Mouse (Mus musculus) B cell, adult 62 days (primary cell): ENCODE data around the gene Olfr635. TPM values are rescaled to one million over a fixed set of nuclear protein-coding genes. Genes with fewer than 3 reads are reported as not detected.

Source experiments
- total RNA-seq: library from RNA; stranded (reverse); gene quantifications from 4 replicates; pipeline ENCODE4 v1.2.4, GENCODE M21; 2023

Gene Olfr635
- not detected in 4 replicates for total RNA-seq

GRCm38 (mm10) chr7:103970852-103971251 lies at the start of gene Olfr635:
Gene Olfr635 (plus strand): TSS chr7:103971152.

GRCm38 (mm10) chr7:103928525-103928924 lies 42.4 kb upstream of the Olfr635 start, which contains the start of gene Olfr631:
Gene Olfr631 (plus strand): TSS chr7:103928825.

GRCm38 (mm10) chr7:103934264-103934663 lies 36.7 kb upstream of the Olfr635 start, which contains the start of gene Olfr632:
Gene Olfr632 (plus strand): TSS chr7:103934347.

GRCm38 (mm10) chr7:103944137-103944536 lies 26.8 kb upstream of the Olfr635 start, which contains the start of gene Olfr633:
Gene Olfr633 (plus strand): TSS chr7:103944437.

GRCm38 (mm10) chr7:103998446-103998845 lies 27.5 kb downstream of the Olfr635 start, which contains the start of gene Olfr638:
Gene Olfr638 (plus strand): TSS chr7:103998746.

GRCm38 (mm10) chr7:104017203-104017602 lies 46.3 kb downstream of the Olfr635 start, which contains the start of gene Olfr639:
Gene Olfr639 (minus strand): TSS chr7:104017303.

GRCm38 (mm10) chr7:104025473-104025872 lies 54.5 kb downstream of the Olfr635 start, which contains the start of gene Olfr640:
Gene Olfr640 (minus strand): TSS chr7:104025573.

GRCm38 (mm10) chr7:104035145-104035544 lies 64.2 kb downstream of the Olfr635 start, which contains the start of gene Olfr641:
Gene Olfr641 (plus strand): TSS chr7:104035445.

Other genes with a start within 250 kb of the Olfr635 start
- gene Olfr628, start 240.8 kb upstream of the Olfr635 start, total RNA-seq = not detected in 4 replicates
- gene Olfr629, start 226.2 kb upstream of the Olfr635 start, total RNA-seq = not detected in 4 replicates
- gene Olfr630, start 213.8 kb upstream of the Olfr635 start, total RNA-seq = not detected in 4 replicates
- gene Olfr69, start 199.6 kb upstream of the Olfr635 start, total RNA-seq = not detected in 4 replicates
- not detected in 4 replicates for gene Olfr68, start 191.5 kb upstream of the Olfr635 start, total RNA-seq
- not detected in 4 replicates for gene Olfr67, start 179.3 kb upstream of the Olfr635 start, total RNA-seq
- gene Hbb-bt, start 157.2 kb upstream of the Olfr635 start, total RNA-seq = 4.4 to 21.0 TPM (median 14.7 TPM) in 4 replicates
- gene Hbb-bs, start 143.1 kb upstream of the Olfr635 start, total RNA-seq = 43.8 to 120 TPM (median 71.7 TPM) in 4 replicates
- not detected in 4 replicates for gene Hbb-bh2, start 130.6 kb upstream of the Olfr635 start, total RNA-seq
- not detected in 4 replicates for gene Hbb-bh1, start 128.0 kb upstream of the Olfr635 start, total RNA-seq
- not detected in 4 replicates for gene Hbb-y, start 117.9 kb upstream of the Olfr635 start, total RNA-seq
- not detected in 4 replicates for gene Olfr66, start 84.9 kb upstream of the Olfr635 start, total RNA-seq
- gene Olfr64, start 76.7 kb upstream of the Olfr635 start, total RNA-seq = not detected in 4 replicates
- gene Olfr65, start 67.7 kb upstream of the Olfr635 start, total RNA-seq = not detected in 4 replicates
- gene Olfr631, start 42.3 kb upstream of the Olfr635 start, total RNA-seq = not detected in 4 replicates
- gene Olfr632, start 36.8 kb upstream of the Olfr635 start, total RNA-seq = not detected in 4 replicates
- not detected in 4 replicates for gene Olfr633, start 26.7 kb upstream of the Olfr635 start, total RNA-seq
- not detected in 4 replicates for gene Olfr638, start 27.6 kb downstream of the Olfr635 start, total RNA-seq
- 0.28 TPM in 1 of 4 replicates, not detected in the others for gene Olfr639, start 46.2 kb downstream of the Olfr635 start, total RNA-seq
- gene Olfr640, start 54.4 kb downstream of the Olfr635 start, total RNA-seq = not detected in 4 replicates
- gene Olfr641, start 64.3 kb downstream of the Olfr635 start, total RNA-seq = not detected in 4 replicates
- not detected in 4 replicates for gene Olfr642, start 81.5 kb downstream of the Olfr635 start, total RNA-seq
- not detected in 4 replicates for gene 4930516K23Rik, start 90.3 kb downstream of the Olfr635 start, total RNA-seq
- not detected in 4 replicates for gene Olfr644, start 100.7 kb downstream of the Olfr635 start, total RNA-seq
- gene Olfr645, start 114.3 kb downstream of the Olfr635 start, total RNA-seq = not detected in 4 replicates
- gene Olfr646, start 133.7 kb downstream of the Olfr635 start, total RNA-seq = 0.30 to 0.49 TPM (median 0.42 TPM) in 4 replicates
- not detected in 4 replicates for gene Ubqln5, start 158.7 kb downstream of the Olfr635 start, total RNA-seq
- gene Olfr643, start 166.3 kb downstream of the Olfr635 start, total RNA-seq = not detected in 4 replicates
- gene Ubqln3, start 172.1 kb downstream of the Olfr635 start, total RNA-seq = not detected in 4 replicates
- gene Ubqlnl, start 179.4 kb downstream of the Olfr635 start, total RNA-seq = not detected in 4 replicates
- not detected in 4 replicates for gene Olfm5, start 193.7 kb downstream of the Olfr635 start, total RNA-seq
- gene Olfr648, start 212.2 kb downstream of the Olfr635 start, total RNA-seq = not detected in 4 replicates
- gene Olfr649, start 224.8 kb downstream of the Olfr635 start, total RNA-seq = not detected in 4 replicates
- 0.45 to 0.60 TPM (median 0.47 TPM) in 4 replicates for gene Trim6, start 247.6 kb downstream of the Olfr635 start, total RNA-seq